Mouse (Mus musculus) spleen, adult 10 weeks (tissue): ENCODE results near the gene Zdhhc18. TPM values are rescaled to one million over a fixed set of nuclear protein-coding genes. Genes with fewer than 3 reads are reported as not detected.

Experiments
- polyA plus RNA-seq: library from polyadenylated mRNA; stranded (reverse); fragments of 350-450 nt; fragmentation: Illumina TruSeq; extraction: RNeasy Lipid Tissue Mini Kit (QIAGEN cat#74804); gene quantifications from one replicate; pipeline ENCODE4 v1.2.3, GENCODE M21; 2015; ENCODE audit warnings: low replicate concordance; ENCODE audit not compliant: insufficient read depth

Zdhhc18 gene
- 106 TPM for polyA plus RNA-seq

GRCm38 (mm10) chr4:133649989-133650699 lies at the start of gene Zdhhc18:
TSS of gene Zdhhc18 (minus strand) at chr4:133650154.

GRCm38 (mm10) chr4:133671881-133672844 lies 22.2 kb upstream of the Zdhhc18 start, which contains the start of gene Pigv:
TSS of gene Pigv (minus strand) at chr4:133672647.

GRCm38 (mm10) chr4:133601721-133602218 lies 48.2 kb downstream of the Zdhhc18 start, which contains the start of gene Sfn:
TSS of gene Sfn (minus strand) at chr4:133602168.

GRCm38 (mm10) chr4:133584059-133584951 lies 65.6 kb downstream of the Zdhhc18 start, which contains the start of gene Gpn2:
TSS of gene Gpn2 (plus strand) at chr4:133584362.

GRCm38 (mm10) chr4:133574070-133574842 lies 75.7 kb downstream of the Zdhhc18 start, which contains the start of gene Gpatch3:
TSS of gene Gpatch3 (plus strand) at chr4:133574745.

Other genes with a start within 250 kb of the Zdhhc18 start
- 0.12 TPM for gene Tent5b, start 170.0 kb downstream of the Zdhhc18 start, polyA plus RNA-seq
- gene Trnp1, start 151.6 kb downstream of the Zdhhc18 start, polyA plus RNA-seq = 1.0 TPM
- not detected for gene Kdf1, start 131.2 kb downstream of the Zdhhc18 start, polyA plus RNA-seq
- gene Nudc, start 104.2 kb downstream of the Zdhhc18 start, polyA plus RNA-seq = 78.9 TPM
- not detected for gene Nr0b2, start 96.8 kb downstream of the Zdhhc18 start, polyA plus RNA-seq
- gene Gpatch3, start 75.4 kb downstream of the Zdhhc18 start, polyA plus RNA-seq = 7.4 TPM
- gene Gpn2, start 65.8 kb downstream of the Zdhhc18 start, polyA plus RNA-seq = 6.8 TPM
- 5.5 TPM for gene Sfn, start 48.0 kb downstream of the Zdhhc18 start, polyA plus RNA-seq
- 17.2 TPM for gene Pigv, start 22.5 kb upstream of the Zdhhc18 start, polyA plus RNA-seq
- gene Arid1a, start 106.6 kb upstream of the Zdhhc18 start, polyA plus RNA-seq = 89.7 TPM
- gene Rps6ka1, start 237.6 kb upstream of the Zdhhc18 start, polyA plus RNA-seq = 51.2 TPM